Mouse (Mus musculus): ENCODE measurements around the gene Arfgef2. TPM values are rescaled to one million over a fixed set of nuclear protein-coding genes. Genes with fewer than 3 reads are reported as not detected.
A peak's percentile ranks its signal among the peaks of the same experiment; 100 is the strongest.
"Not testable (repeated sequence)": the region's sequence is repeated elsewhere in the genome, so short reads cannot be mapped to it uniquely, and the experiment has no call there.

Arfgef2 gene
- total RNA-seq, 1 experiment: 23.6 TPM

GRCm38 (mm10) chr2:166786353-166787004 is 18.9 kb upstream of the Arfgef2 start:
- Histone ChIP-seq H3K27ac (ENCODE audit: insufficient read depth, low read depth, low read length, poor library complexity, severe bottlenecking) (no peak overlapping the region), H3K4me1 (ENCODE audit: control insufficient read depth in 2 of 2, insufficient read depth in 2 of 2, low read length in 2 of 2, poor library complexity in 1 of 2) (no peaks in the 10 kb centered on the region; a peak in 1 of 4 replicates)
- in situ Hi-C loops (cut with MboI; ENCODE audit: low sequenced_read_pairs in 2 of 2, unreplicated experiment in 2 of 2): loop anchor here in 1 of 2 experiments (25.0 kb wide), 1 partner anchor 199 kb away; no protein-coding TSS in a partner anchor

GRCm38 (mm10) chr2:166791738-166792137 is 13.7 kb upstream of the Arfgef2 start:
- in situ Hi-C loops (cut with MboI; ENCODE audit: low sequenced_read_pairs in 2 of 2, unreplicated experiment in 2 of 2): loop anchor here in 1 of 2 experiments (25.0 kb wide), 1 partner anchor 204 kb away; no protein-coding TSS in a partner anchor
- DNase-seq (ENCODE audit: low read depth, low spot score): no peak

More at GRCm38 (mm10) chr2:166786353-166787004, 18.9 kb upstream of the Arfgef2 start:
- peak; percentile 96 for DNase-seq (ENCODE audit: low read depth, low spot score)
- no peak for TF ChIP-seq ZC3H11A (IDR thresholded peaks at IDR 0.05; ENCODE audit: borderline replicate concordance, low read depth, low read length)
- peak; percentile 96 for TF ChIP-seq HCFC1 (IDR thresholded peaks at IDR 0.05; ENCODE audit: borderline replicate concordance, insufficient read depth, low read length)
- Histone ChIP-seq H3K9me3 (ENCODE audit: control insufficient read depth, insufficient read depth, low read depth, low read length) (no peaks in the 10 kb centered on the region), H3K36me3 (ENCODE audit: control insufficient read depth, insufficient read depth, low read length, poor library complexity, severe bottlenecking) (no peaks in the 10 kb centered on the region), H3K9ac (ENCODE audit: insufficient read depth, low read depth, low read length, poor library complexity, severe bottlenecking) (peak overlapping the region; percentile 83), H3K4me3 (ENCODE audit: insufficient read depth in 1 of 2, low read depth in 1 of 2, low read length in 2 of 2, poor library complexity in 1 of 2, severe bottlenecking in 1 of 2) (peak overlapping the region; percentile 72 to 89)

GRCm38 (mm10) chr2:166792355-166792754 is 13.0 kb upstream of the Arfgef2 start, which contains the start of gene Trp53rkb:
Gene Trp53rkb, plus strand, starts transcription at chr2:166792531.
- Histone ChIP-seq H3K36me3 (ENCODE audit: control insufficient read depth, insufficient read depth, low read length, poor library complexity, severe bottlenecking) (peaks cover 10% of the 10 kb centered on the region), H3K4me1 (ENCODE audit: control insufficient read depth in 2 of 2, insufficient read depth in 2 of 2, low read length in 2 of 2, poor library complexity in 1 of 2) (peaks cover 2 to 4% of the 10 kb centered on the region in 2 experiments; a peak in 2 of 4 replicates), H3K9me3 (ENCODE audit: control insufficient read depth, insufficient read depth, low read depth, low read length) (no peaks in the 10 kb centered on the region), H3K27ac (ENCODE audit: insufficient read depth, low read depth, low read length, poor library complexity, severe bottlenecking) (no peak within 1 kb of the TSS), H3K9ac (ENCODE audit: insufficient read depth, low read depth, low read length, poor library complexity, severe bottlenecking) (peak within 1 kb of the TSS; percentile 61; the same call in 1 of the 2 replicates), H3K4me3 (ENCODE audit: insufficient read depth in 1 of 2, low read depth in 1 of 2, low read length in 2 of 2, poor library complexity in 1 of 2, severe bottlenecking in 1 of 2) (peak within 1 kb of the TSS; percentile 75 to 90)
- TF ChIP-seq ZNF384 (IDR thresholded peaks at IDR 0.05; ENCODE audit: low read depth, low read length) (no peak), ZC3H11A (IDR thresholded peaks at IDR 0.05; ENCODE audit: borderline replicate concordance, low read depth, low read length) (no peak), HCFC1 (IDR thresholded peaks at IDR 0.05; ENCODE audit: borderline replicate concordance, insufficient read depth, low read length) (no peak), CHD2 (IDR thresholded peaks at IDR 0.05; ENCODE audit: low read depth, low read length) (no peak), MAFK (IDR thresholded peaks at IDR 0.05; ENCODE audit: insufficient read depth, low read depth, low read length) (no peak)
- no peak for DNase-seq (ENCODE audit: low read depth, low spot score)
- in situ Hi-C loops (cut with MboI; ENCODE audit: low sequenced_read_pairs in 2 of 2, unreplicated experiment in 2 of 2): loop anchor here in 1 of 2 experiments (25.0 kb wide), 1 partner anchor 205 kb away; no protein-coding TSS in a partner anchor

More at GRCm38 (mm10) chr2:166791738-166792137, 13.7 kb upstream of the Arfgef2 start:
- Histone ChIP-seq H3K36me3 (ENCODE audit: control insufficient read depth, insufficient read depth, low read length, poor library complexity, severe bottlenecking) (peaks cover 5% of the 10 kb centered on the region), H3K9ac (ENCODE audit: insufficient read depth, low read depth, low read length, poor library complexity, severe bottlenecking) (no peak overlapping the region), H3K4me3 (ENCODE audit: insufficient read depth in 1 of 2, low read depth in 1 of 2, low read length in 2 of 2, poor library complexity in 1 of 2, severe bottlenecking in 1 of 2) (no peak overlapping the region), H3K27ac (ENCODE audit: insufficient read depth, low read depth, low read length, poor library complexity, severe bottlenecking) (no peak overlapping the region), H3K4me1 (ENCODE audit: control insufficient read depth in 2 of 2, insufficient read depth in 2 of 2, low read length in 2 of 2, poor library complexity in 1 of 2) (peaks cover 2 to 4% of the 10 kb centered on the region in 2 experiments; a peak in 2 of 4 replicates), H3K9me3 (ENCODE audit: control insufficient read depth, insufficient read depth, low read depth, low read length) (no peaks in the 10 kb centered on the region)
- TF ChIP-seq ZNF384 (IDR thresholded peaks at IDR 0.05; ENCODE audit: low read depth, low read length) (no peak), ZC3H11A (IDR thresholded peaks at IDR 0.05; ENCODE audit: borderline replicate concordance, low read depth, low read length) (peak; percentile 41; the same call in 1 of the 2 replicates)

- H3K4me1 ChIP-seq (ENCODE audit: control insufficient read depth in 2 of 2, insufficient read depth in 2 of 2, low read length in 2 of 2, poor library complexity in 1 of 2); H3K27ac ChIP-seq (ENCODE audit: insufficient read depth, low read depth, low read length, poor library complexity, severe bottlenecking); H3K9me3 ChIP-seq (ENCODE audit: control insufficient read depth, insufficient read depth, low read depth, low read length): not testable (repeated sequence)
- in situ Hi-C loops (cut with MboI; ENCODE audit: low sequenced_read_pairs in 2 of 2, unreplicated experiment in 2 of 2): loop anchor here in 1 of 2 experiments (25.0 kb wide), 1 partner anchor 206 kb away; no protein-coding TSS in a partner anchor
- peak overlapping the region; percentile 75 to 90 for H3K4me3 ChIP-seq (ENCODE audit: insufficient read depth in 1 of 2, low read depth in 1 of 2, low read length in 2 of 2, poor library complexity in 1 of 2, severe bottlenecking in 1 of 2)
- TF ChIP-seq HCFC1 (IDR thresholded peaks at IDR 0.05; ENCODE audit: borderline replicate concordance, insufficient read depth, low read length): peak; percentile 88
- peaks cover 16% of the 10 kb centered on the region for H3K36me3 ChIP-seq (ENCODE audit: control insufficient read depth, insufficient read depth, low read length, poor library complexity, severe bottlenecking)
- H3K9ac ChIP-seq (ENCODE audit: insufficient read depth, low read depth, low read length, poor library complexity, severe bottlenecking): peak overlapping the region; percentile 96
- peak; percentile 67 for DNase-seq (ENCODE audit: low read depth, low spot score)
Measured at GRCm38 (mm10) chr2:166793542-166794214, 11.7 kb upstream of the Arfgef2 start.

All from ES-E14 (cell line).